Mouse (Mus musculus) layer of hippocampus, adult 9-11 months (tissue): ENCODE measurements at regions not wholly inside any gene's neighbourhood (a gene's known extent, or its start where the extent isn't known, plus 50 kb on each side); places are given as distances from the start of the nearest gene placed in this dataset.

Source experiments
- DNase-seq: peaks from one replicate; pipeline ENCODE4 v3.0.0; 2022

GRCm38 (mm10) chr5:28904500-28904899, 291.3 kb upstream of the Rnf32 start:
- DNase-seq: no peak

GRCm38 (mm10) chr5:28903805-28904320, 291.9 kb upstream of the Rnf32 start:
- no peak for DNase-seq

DNA sequence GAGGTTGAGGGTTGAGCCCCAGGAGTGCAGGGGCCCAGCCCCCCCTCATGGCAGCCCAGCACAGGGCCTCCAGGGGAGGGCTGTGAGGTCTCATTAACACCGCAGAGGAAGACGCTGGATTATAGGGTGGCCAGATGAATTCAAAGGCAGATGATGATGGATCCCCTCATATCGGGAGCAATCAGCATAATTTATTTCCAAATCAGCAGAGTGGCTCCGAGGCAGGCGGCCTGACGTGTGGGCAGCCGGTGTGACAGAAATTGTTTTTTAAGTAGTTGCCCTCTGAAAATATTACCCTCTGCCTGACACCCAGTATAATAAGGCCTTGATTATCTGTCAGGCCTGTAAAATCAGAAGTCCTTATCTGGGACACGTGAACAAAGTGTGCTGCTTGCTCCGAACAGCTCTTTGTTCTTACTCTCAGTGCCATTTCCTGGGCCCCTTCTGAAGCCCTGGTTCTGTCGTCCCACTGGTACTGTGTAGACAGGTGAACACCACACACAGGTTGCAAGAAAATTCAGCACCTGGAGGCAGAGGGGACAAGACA, 303.0 kb upstream of the Rnf32 start:
- no peak for DNase-seq

DNA sequence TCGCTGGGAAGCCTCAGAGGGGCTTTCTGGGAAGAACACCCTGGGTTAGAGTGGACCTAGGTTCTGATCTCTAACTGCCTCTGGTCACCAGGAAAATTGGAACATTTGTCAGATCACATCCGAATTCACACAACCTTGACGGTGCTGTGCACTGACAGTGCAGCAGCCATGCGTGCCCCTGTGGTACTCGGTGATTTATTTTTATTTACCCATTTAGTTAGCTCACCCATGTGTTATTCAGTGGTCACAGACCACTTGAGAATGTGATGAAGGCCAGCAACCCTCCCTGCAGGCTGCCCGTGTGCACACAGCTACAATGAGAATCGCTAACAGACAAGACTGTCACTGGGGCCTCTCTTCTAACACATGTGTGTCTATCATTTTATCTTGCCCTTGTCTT, 303.8 kb upstream of the Rnf32 start:
- no peak for DNase-seq

- no peak for DNase-seq
Observed at GRCm38 (mm10) chr5:28884746-28885365, 310.9 kb upstream of the Rnf32 start.

GRCm38 (mm10) chr5:28876199-28876598, 319.6 kb upstream of the Rnf32 start:
- DNase-seq: no peak

- no peak for DNase-seq
Observed at GRCm38 (mm10) chr5:28873600-28874265, 322.1 kb upstream of the Rnf32 start.

DNA sequence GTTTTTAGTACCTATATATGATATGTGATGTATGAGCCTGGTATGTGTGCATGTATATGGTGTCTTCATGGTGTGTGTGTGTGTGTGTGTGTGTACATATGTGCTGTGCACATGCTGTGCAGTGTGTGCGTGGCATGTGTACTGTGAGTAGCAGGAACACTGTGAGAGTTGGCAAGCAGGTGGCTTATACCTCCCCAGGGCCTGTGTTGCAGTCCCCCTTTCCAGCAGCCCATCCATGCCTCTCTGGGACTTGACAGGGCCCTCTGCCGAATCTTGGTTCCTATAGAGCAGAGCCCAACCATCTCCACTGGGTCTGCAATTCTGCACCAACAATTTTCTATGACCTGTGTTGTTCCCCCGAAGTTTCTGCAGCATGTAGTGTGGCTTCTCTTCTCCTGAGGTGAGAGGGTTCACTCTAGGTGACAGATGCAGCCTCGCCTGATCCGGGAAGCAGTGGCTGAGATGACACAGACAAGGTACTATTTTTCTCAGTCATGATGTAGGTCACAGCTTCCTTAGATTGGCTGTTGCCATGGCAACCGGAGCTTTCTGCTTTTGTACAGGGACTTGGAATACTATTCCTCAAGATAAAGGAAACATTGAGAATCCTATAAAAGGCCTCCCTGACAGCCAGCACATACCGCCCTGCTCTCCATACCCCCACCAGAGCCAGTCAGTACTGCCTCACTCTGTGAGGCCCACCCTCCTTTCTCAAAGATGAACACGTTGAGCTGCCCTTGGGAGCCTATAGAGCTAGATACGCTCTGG, 336.0 kb upstream of the Rnf32 start:
- DNase-seq: peak; percentile 82

- DNase-seq: no peak
Observed at GRCm38 (mm10) chr5:28838141-28838925, 357.5 kb upstream of the Rnf32 start.

DNA sequence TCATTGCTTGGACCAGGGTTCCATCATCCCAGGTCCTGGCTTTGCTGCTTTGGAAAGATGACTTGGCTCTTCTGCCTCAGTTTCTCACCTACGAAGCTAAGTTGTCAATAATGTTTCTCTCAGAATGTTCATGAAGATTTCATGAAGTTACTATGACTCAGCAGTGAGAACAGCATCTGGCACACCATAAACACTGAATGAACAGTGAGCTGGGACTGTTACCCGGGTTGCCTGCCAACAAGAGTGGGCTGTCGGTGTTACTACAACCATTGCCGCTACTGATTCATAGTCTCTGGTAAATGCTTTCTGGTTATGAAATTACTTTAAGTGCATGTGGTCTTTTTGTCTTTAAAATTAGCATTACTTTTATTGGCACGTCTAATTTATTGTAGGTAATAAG, 352.0 kb upstream of the Shh start:
- DNase-seq: peak; percentile 77

- DNase-seq: no peak
Observed at GRCm38 (mm10) chr5:28807950-28808349, 340.9 kb upstream of the Shh start.

DNA sequence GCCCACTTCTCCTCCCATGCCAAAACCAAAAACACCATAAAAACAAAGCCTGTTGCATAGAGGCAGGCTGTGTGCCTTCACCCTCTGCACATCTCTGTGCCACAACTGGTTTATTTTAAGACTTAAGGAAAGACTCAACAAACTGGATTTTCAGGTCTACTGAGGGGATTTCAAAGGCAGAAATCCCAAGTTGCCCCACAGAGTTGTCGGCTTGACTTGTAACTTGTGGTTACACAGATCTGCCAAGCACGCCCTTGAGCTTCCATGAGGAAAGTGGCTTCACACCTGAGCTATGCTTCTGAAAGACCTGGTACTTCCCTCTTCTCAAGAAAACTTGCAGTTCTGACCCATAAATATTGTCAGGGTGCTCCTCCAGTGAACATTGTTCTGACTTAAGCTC, 332.4 kb upstream of the Shh start:
- no peak for DNase-seq

- DNase-seq: no peak
Observed at GRCm38 (mm10) chr5:28798361-28798760, 331.3 kb upstream of the Shh start.

DNA sequence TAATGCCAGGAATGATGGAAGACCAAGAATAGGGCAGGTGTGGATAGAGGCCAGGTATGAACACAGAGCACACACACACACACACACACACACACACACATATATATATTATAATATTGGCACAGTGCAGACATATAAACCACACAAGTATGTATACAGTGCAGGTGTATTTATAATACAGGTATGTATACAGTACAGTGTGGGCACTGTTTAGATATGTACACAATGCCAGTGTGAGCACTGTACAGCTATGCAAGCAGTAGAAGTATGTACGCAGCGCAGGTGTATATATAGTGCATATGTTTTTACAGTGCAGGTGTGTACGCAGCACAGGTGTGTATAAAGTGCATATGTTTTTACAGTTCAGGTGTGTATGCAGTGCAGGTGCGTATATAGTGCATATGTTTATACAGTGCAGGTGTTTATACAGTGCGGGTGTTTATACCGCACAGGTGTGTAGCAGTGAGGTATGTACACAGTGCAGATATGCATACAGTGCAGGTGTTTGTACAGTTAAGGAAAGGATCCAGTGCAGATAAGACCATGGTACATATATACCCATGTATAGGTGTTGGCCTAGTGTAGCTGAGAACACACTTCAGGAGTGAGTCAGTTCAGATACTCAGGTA, 328.2 kb upstream of the Shh start:
- no peak for DNase-seq

- no peak for DNase-seq
Observed at GRCm38 (mm10) chr5:28793781-28794180, 326.7 kb upstream of the Shh start.

GRCm38 (mm10) chr5:28785347-28786060, 318.4 kb upstream of the Shh start:
- no peak for DNase-seq

DNA sequence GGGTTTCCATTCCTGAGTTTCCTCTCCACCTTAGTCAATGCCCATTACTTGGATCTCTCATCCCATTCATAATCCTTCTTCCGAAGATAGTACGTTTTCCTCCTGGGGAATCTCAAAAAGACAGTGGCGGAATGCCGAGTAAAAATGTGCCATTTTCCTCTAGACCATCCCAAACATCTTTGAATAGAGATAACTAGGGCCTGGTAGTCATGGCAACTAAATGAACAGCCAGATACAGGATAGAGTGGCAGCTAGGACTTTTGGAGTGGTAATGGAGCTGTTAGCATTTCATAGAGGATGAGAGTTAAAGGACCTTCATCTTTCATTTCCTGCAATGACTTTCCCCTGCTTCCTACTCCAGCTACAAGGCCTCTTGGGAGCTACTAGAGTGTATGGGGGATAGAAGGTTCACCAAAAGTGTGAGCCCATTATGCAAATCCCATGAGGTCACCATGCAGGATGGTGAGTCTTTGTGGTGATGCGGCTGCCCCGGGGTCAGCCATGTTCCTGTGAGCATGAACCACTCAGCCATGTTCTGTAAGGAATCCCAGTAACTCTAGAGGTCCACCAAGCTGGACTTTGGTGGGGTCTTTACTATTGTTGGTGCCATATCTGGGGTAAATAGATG, 317.4 kb upstream of the Shh start:
- DNase-seq: no peak

DNA sequence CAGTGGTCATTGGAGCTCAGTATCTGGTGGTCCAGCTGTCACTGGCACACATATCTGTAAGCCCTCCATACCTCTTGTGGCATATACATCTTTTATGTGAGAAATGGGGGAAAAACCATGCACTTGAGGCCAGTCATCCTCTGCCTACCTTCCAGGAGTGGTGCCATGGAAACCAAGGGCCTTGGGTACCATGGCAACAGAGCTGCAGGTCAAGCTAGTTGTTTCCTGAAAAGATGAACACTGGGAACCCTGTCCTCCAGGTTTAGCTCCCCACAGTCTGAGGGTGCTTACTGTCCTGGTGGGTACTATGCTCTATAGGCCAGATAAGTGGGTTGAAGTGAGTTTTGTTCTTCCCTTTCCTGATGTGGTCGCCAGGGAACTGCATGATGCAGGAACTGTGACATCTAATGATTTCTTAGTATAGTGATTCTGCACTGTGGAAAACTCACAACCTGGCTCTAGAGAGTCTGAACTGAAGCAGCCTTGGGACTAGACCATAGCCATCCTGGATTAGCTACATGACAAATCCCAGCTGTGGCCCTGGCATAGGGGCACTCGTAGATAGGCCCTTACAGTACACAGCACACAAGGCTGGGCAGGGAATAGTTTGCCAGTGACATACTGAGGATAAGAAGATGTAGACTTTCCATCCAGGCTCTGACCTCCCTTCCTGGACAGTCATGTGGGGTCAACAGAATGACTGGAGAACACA, 308.7 kb upstream of the Shh start:
- no peak for DNase-seq

- no peak for DNase-seq
Observed at GRCm38 (mm10) chr5:28771796-28772195, 304.7 kb upstream of the Shh start.

DNA sequence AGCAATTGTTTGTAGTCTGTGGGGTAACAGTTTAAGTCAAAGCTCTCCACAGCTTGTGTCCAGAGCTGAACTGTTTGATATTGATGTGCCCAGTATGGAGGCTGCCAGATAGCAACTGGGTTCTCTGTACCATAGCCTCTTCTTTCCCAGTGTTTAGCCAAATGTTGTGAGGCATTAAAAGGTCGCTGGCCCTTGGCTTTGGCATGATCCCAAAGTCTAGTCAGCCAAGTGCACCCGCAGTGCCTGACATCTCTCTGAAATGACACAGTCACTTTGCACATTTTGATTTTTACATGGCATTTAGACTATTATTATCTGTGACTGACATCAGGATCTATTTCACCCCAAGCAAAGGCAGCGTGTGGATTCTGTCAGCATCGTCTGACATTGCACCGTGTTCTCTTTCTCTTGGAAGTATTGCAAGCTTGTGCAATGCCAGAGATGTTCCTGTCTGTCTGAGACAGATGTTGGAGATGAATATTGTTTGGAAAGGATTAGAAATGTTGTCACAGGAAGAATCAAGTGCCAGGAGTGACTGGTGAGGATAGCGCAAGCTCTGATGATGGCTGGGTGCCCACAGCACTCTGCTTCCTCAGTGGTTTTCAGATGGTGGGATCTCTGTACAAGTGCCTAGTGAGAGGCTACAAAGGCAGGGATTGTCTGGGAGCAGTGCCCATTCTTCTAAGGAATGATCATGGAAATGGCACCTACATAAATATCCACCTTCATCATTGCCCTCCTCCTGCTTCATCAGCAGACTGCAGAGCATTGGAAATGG, 289.3 kb upstream of the Shh start:
- peak; percentile 20 for DNase-seq
